In the genomic region with DNA sequence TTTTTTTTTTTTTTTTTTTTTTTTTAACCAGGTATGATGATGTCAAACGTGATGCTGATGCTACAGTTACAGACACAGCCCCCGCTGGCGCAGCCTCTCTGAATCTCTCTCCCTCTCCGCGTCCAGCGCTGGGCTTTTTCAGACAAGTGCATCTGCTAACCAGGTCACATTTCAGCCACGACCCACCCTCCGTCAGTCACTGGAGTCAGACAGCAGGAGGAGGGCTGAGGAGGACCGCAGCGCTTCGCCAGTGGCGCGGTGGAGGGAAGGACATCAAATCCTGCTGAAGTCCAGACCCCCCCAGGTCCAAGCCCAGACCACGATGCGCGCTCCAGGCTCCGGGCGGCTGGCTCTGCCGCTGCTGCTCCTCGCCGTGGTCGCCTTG, we compare ENCODE assay signal across 8 mouse cellular contexts. TPM values are rescaled to one million over a fixed set of nuclear protein-coding genes. Genes with fewer than 3 reads are reported as not detected.
DNase-seq lines count a peak whose midpoint lies in the region; ATAC-seq and TF ChIP-seq lines count a peak whose summit lies in the region.

Spock2 (plus strand) TSS at position 74 of the 385 bp plus-strand sequence.

- no peak within 1 kb of the TSS for H3K27ac ChIP-seq in spleen, adult 2 months (ENCODE audit: insufficient read depth, low read length)
- H3K27ac ChIP-seq in intestine, embryonic 14.5 days (ENCODE audit: low read depth) = no peak within 1 kb of the TSS
- no peak within 1 kb of the TSS for H3K27ac ChIP-seq in liver, embryonic 12.5 days
- H3K27ac ChIP-seq in neural tube, embryonic 13.5 days (replicated peaks) = peak within 1 kb of the TSS; percentile 97

- H3K9me3 ChIP-seq in intestine, embryonic 14.5 days (ENCODE audit: control insufficient read depth, low read length) = no peaks in the 10 kb centered on the region
- no peaks in the 10 kb centered on the region for H3K9me3 ChIP-seq in liver, embryonic 12.5 days (replicated peaks)
- no peaks in the 10 kb centered on the region for H3K9me3 ChIP-seq in neural tube, embryonic 13.5 days

- peaks cover 12% of the 10 kb centered on the region for H3K4me1 ChIP-seq in spleen, adult 2 months (ENCODE audit: control insufficient read depth, insufficient read depth, insufficient read length)
- peaks cover 13% of the 10 kb centered on the region for H3K4me1 ChIP-seq in intestine, embryonic 14.5 days (replicated peaks; ENCODE audit: control insufficient read depth, insufficient read depth, low read length)
- H3K4me1 ChIP-seq in liver, embryonic 12.5 days = peaks cover 15% of the 10 kb centered on the region
- peaks cover 60% of the 10 kb centered on the region for H3K4me1 ChIP-seq in neural tube, embryonic 13.5 days (replicated peaks)

- DNase-seq in spleen, adult 2 months (ENCODE audit: low read depth in 1 of 2, low spot score in 2 of 2) = no peak
- DNase-seq in spleen, adult 12 weeks (ENCODE audit: low spot score) = no peak
- peak; percentile 83 to 85 for DNase-seq in cerebellum, postnatal 25 days
- peak; percentile 39 for DNase-seq in gastrocnemius, postnatal 10 days
- peak; percentile 78 for DNase-seq in intestine, embryonic 14.5 days (ENCODE audit: low spot score)
- no peak for DNase-seq in urinary bladder, postnatal 4 days (ENCODE audit: low spot score in 2 of 2)

- TF ChIP-seq CTCF in spleen, adult 2 months (IDR thresholded peaks at IDR 0.05; ENCODE audit: extremely low read depth, insufficient read depth, insufficient read length, insufficient replicate concordance) = no peak

- peak within 1 kb of the TSS; percentile 42 for H3K9ac ChIP-seq in intestine, embryonic 14.5 days (ENCODE audit: low read length)
- H3K9ac ChIP-seq in liver, embryonic 12.5 days = peak within 1 kb of the TSS; percentile 2; the same call in 1 of the 2 replicates
- H3K9ac ChIP-seq in neural tube, embryonic 13.5 days = peak within 1 kb of the TSS; percentile 96

- peaks cover 19% of the 10 kb centered on the region for H3K27me3 ChIP-seq in spleen, adult 2 months (ENCODE audit: control insufficient read depth, insufficient read depth, low read length)
- H3K27me3 ChIP-seq in intestine, embryonic 14.5 days (replicated peaks; ENCODE audit: control insufficient read depth, insufficient read depth, low read length) = peaks cover 49% of the 10 kb centered on the region
- peaks cover 80% of the 10 kb centered on the region for H3K27me3 ChIP-seq in liver, embryonic 12.5 days (replicated peaks)
- H3K27me3 ChIP-seq in neural tube, embryonic 13.5 days = no peaks in the 10 kb centered on the region

- no peaks in the 10 kb centered on the region for H3K36me3 ChIP-seq in spleen, adult 2 months (ENCODE audit: control insufficient read depth, insufficient read depth, low read length)
- H3K36me3 ChIP-seq in intestine, embryonic 14.5 days (ENCODE audit: control insufficient read depth, insufficient read depth, low read length) = no peaks in the 10 kb centered on the region
- no peaks in the 10 kb centered on the region for H3K36me3 ChIP-seq in liver, embryonic 12.5 days
- H3K36me3 ChIP-seq in neural tube, embryonic 13.5 days = no peaks in the 10 kb centered on the region

- H3K4me3 ChIP-seq in spleen, adult 2 months (ENCODE audit: extremely low read depth, insufficient read depth, insufficient read length) = peak within 1 kb of the TSS; percentile 48
- H3K4me3 ChIP-seq in intestine, embryonic 14.5 days (ENCODE audit: low read depth, low read length) = peak within 1 kb of the TSS; percentile 46
- H3K4me3 ChIP-seq in liver, embryonic 12.5 days = peak within 1 kb of the TSS; percentile 49
- H3K4me3 ChIP-seq in neural tube, embryonic 13.5 days = peak within 1 kb of the TSS; percentile 84

- peak within 1 kb of the TSS; percentile 96 for H3K4me2 ChIP-seq in intestine, embryonic 14.5 days (ENCODE audit: low read length)
- peak within 1 kb of the TSS; percentile 71 for H3K4me2 ChIP-seq in liver, embryonic 12.5 days
- peak within 1 kb of the TSS; percentile 77 for H3K4me2 ChIP-seq in neural tube, embryonic 13.5 days

- ATAC-seq in intestine, embryonic 14.5 days (replicated peaks; ENCODE audit: low FRiP score, low TSS enrichment, low read depth) = peak; percentile 33
- no peak for ATAC-seq in liver, embryonic 12.5 days
- peak; percentile 77 for ATAC-seq in neural tube, embryonic 13.5 days (ENCODE audit: low read depth)

- WGBS in spleen, adult 2 months = 2% methylated on average over 22 of the region's 22 CpGs
- WGBS in intestine, embryonic 14.5 days = 1% methylated on average over 22 of the region's 22 CpGs
- WGBS in liver, embryonic 12.5 days (ENCODE audit: insufficient replicate concordance) = under 1% methylated on average over 22 of the region's 22 CpGs
- WGBS in neural tube, embryonic 13.5 days = under 1% methylated on average over 22 of the region's 22 CpGs

- no peak for TF ChIP-seq POLR2A in spleen, adult 2 months (IDR thresholded peaks at IDR 0.05; ENCODE audit: low read depth, low read length)

RNA-seq across cellular contexts. Expression of gene Spock2, which starts in this region (rescaled TPM):
- 2.4 and 2.7 TPM in 2 replicates for polyA plus RNA-seq in spleen, adult 2 months (2012; rRNA removed)
- 1 to 10 TPM; 4.6 to 6.2 TPM for total RNA-seq in gastrocnemius, postnatal 10 days (2021)
- polyA plus RNA-seq in intestine, embryonic 14.5 days (2014; fragmentation: Nextera tagmentation; extraction: Ambion mirVana) = 3.1 and 3.7 TPM in 2 replicates
- 0.10 and 0.13 TPM in 2 replicates for polyA plus RNA-seq in liver, embryonic 12.5 days (2016; fragmentation: Nextera tagmentation; extraction: Ambion mirVana)
- 99.9 and 103 TPM in 2 replicates for polyA plus RNA-seq in neural tube, embryonic 13.5 days (2015; fragmentation: Nextera tagmentation; extraction: Ambion mirVana)

Comparison
In these comparisons a context has a peak if more than half of its experiments do, and no peak if none do; other contexts are left out.
1. RNA of gene Spock2 (polyA plus RNA-seq): 99.9 to 103 TPM in neural tube, embryonic 13.5 days; 3.1 to 3.7 TPM in intestine, embryonic 14.5 days, 2.4 to 2.7 TPM in spleen, adult 2 months and 0.10 to 0.13 TPM in liver, embryonic 12.5 days; every median in the first group is over 10 times any median in the second.
2. DNase-seq: peak in cerebellum, postnatal 25 days (2 of 2), gastrocnemius, postnatal 10 days (single experiment) and intestine, embryonic 14.5 days (single experiment); none in spleen, adult 2 months (0 of 2), spleen, adult 12 weeks (single experiment) and urinary bladder, postnatal 4 days (0 of 2).
3. H3K9ac ChIP-seq: peak in every context shown above with its lines; median percentile 96 in neural tube, embryonic 13.5 days; 42 in intestine, embryonic 14.5 days; 2 in liver, embryonic 12.5 days.
4. Peak in every context shown above with its lines, with median percentiles within 50 percentile points of each other: H3K4me3 ChIP-seq and H3K4me2 ChIP-seq.